Mouse (Mus musculus) C2C12 (cell line): Measurements from ENCODE around the gene Cbarp.

ENCODE experiments used
- CEBPB ChIP-seq: IDR thresholded peaks from one replicate; pipeline ENCODE4 v1.6.1; 2011; ENCODE audit warnings: low read depth, mild to moderate bottlenecking, control low read depth, moderate library complexity
- CTCF ChIP-seq: IDR thresholded peaks from one replicate; pipeline ENCODE4 v1.5.1; 2011; ENCODE audit not compliant: control insufficient read depth, insufficient read depth, insufficient read length
- MAX ChIP-seq: IDR thresholded peaks from one replicate; pipeline ENCODE4 v1.6.1; 2011; ENCODE audit warnings: mild to moderate bottlenecking, control low read depth
- MYOG ChIP-seq: IDR thresholded peaks from one replicate; pipeline ENCODE4 v1.6.1; 2011; ENCODE audit not compliant: control insufficient read depth, insufficient read length; ENCODE audit errors: extremely low read depth

DNA sequence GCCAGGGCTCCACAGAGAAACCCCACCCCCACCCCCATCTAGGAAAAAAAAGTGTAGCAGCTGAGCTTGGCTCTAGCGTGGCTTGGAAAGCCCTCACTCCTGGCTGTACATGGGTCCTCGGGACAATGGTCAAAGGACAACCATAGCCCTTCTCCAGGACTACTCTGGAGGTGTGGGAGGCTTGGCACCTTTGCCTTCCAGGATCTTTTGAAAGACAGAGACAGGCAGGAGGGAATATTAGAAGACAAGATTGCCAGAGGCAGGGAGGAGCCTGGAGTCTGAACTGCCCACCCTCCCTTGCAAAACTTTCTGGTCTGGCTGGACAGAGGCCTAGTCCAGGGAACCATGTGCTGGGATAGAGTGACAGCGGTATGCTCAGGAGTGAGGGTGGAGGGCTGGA is 46.0 kb downstream of the Cbarp start:
- no peak for TF ChIP-seq CEBPB
- no peak for TF ChIP-seq MYOG
- no peak for TF ChIP-seq CTCF
- TF ChIP-seq MAX: no peak
